Mouse (Mus musculus) hematopoietic multipotent progenitor cell, adult 10-12 weeks (in vitro differentiated cells): ENCODE measurements around the gene Tmem147. TPM values are rescaled to one million over a fixed set of nuclear protein-coding genes. Genes with fewer than 3 reads are reported as not detected.

Source experiments
- polyA plus RNA-seq: library from polyadenylated mRNA; stranded (reverse); fragments of >175 nt; gene quantifications from 2 replicates; pipeline ENCODE4 v1.2.3, GENCODE M21; 2012; ENCODE audit warnings: low replicate concordance

The Tmem147 gene
- polyA plus RNA-seq: 45.8 and 81.6 TPM in 2 replicates

DNA sequence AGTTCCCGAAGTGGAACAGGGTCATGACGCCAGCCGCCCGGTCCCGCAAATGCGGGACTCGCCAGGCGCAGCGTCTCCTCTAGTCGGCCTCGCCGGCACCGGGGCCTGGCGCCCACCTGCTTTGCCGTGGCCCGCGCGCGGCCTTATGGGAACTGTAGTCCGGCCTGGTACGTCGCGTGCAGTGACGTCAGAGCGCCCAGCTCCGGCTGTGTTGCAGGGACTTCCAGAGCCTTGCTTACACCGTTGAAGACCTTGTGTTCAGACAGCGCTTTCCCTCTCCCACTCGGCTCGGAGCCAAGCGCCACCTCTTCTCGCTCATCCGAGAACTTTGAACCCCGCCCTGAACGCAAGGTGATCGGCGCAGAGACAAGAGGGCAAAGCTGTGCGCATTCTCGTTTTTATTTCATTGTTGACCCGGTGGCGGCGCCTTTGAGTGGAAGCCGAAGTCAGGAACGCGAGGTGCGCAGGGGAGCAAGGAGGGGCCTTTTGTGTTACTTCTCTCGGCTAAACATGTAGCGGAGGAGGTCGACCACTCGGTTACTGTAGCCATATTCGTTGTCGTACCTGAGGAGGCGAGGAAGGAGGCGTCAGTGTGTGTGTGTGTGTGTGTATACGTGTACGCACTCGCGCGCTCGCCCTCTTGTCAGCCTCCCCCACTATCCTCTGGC, at the start of gene Tmem147:
Tmem147 (minus strand) TSS at position 145 of the 668 bp plus-strand sequence.

DNA sequence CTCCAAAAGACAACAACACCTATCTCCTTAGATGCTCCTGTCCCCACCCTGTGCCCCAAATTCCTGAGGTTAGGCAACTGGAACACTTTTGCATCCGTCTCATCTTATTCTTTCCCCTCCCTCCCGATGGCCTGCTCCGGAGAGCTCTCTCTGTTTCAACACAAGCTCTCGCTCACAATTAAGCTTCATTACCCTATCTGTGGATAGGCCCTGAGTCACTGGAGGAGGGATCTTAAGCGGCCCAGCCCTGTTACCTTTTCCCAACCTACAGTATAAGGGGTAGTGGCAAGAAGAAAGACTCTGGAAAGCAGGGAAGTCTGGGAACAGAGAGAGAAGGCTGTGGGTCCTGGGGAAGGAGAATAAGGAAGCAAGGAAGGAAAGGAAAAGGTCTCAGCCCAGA, 34.1 kb upstream of the Tmem147 start, which contains the start of gene Dmkn:
Dmkn (plus strand) TSS at position 301 of the 400 bp plus-strand sequence.

DNA sequence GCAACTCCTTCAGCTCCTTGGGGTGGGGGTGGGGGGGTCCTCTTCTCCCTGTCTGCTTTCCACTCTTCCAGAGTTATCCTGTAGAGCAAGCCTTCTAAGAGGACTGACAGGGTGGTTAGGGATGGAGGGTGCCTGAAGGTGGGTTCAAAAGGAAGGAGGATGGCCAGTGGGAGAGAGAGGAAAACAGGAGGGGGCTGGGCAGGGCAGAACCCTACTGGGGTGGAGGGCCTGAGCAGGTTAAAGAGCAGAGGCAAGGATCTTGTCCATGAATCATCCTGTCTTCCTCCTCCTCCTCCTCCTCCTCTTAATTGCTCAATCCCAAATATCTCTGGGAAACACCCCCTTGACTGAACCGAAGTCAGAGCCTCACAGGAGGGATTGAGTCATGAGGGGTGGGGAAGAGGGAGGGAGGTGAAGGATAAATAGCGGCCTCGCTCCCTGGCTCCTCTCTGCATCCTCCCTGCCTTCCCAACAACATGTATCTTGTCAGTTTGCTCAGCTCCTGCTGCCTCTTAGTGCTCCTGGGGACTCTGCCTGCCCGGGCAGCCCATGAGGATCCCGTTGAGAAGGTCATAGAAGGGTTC, 21.8 kb upstream of the Tmem147 start, which contains the start of gene Sbsn:
Sbsn (plus strand) TSS at position 386 of the 584 bp plus-strand sequence.

DNA sequence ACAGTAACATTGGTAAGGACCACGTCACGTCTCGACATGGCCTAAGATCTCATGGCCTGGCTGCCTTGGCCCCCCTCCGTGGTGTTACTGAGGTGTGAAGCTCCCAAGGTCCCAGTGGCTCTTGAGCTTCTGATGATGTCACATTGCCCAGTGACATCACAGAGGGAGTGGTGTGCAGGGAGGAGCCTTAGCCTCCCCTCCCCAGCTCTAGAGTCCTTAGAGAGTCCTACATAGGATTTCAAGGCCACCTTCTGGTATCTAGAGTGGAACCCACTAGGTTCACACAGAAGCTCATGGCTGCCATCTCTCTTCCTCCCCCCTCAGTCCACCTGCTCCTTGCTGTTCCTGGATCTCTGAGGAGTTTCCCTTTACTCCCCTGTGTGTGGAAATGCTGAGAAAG, 14.3 kb upstream of the Tmem147 start, which contains the start of gene Gapdhs:
Gapdhs (minus strand) TSS at position 65 of the 400 bp plus-strand sequence.

DNA sequence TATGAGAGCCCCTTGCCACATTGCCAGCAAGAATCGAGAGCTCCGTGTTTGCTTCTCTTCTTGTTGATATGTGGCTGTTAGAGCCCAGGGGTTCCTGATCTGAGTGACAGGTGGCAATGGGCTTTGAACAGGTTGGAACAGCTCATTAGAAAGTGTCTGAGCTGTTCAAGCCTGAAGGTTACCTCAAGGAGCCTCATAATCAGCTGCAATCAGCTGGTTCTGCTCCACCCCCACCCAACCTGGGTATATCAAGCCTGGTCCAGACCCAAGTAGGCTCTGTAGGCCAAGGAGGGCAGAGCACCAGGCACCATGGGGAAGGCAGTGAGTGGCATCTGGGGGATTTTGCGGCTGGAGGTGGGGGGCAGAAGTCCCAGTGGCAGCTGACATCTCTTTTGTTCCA, 17.4 kb downstream of the Tmem147 start, which contains the start of gene Atp4a:
Atp4a (plus strand) TSS at position 268 of the 400 bp plus-strand sequence.

DNA sequence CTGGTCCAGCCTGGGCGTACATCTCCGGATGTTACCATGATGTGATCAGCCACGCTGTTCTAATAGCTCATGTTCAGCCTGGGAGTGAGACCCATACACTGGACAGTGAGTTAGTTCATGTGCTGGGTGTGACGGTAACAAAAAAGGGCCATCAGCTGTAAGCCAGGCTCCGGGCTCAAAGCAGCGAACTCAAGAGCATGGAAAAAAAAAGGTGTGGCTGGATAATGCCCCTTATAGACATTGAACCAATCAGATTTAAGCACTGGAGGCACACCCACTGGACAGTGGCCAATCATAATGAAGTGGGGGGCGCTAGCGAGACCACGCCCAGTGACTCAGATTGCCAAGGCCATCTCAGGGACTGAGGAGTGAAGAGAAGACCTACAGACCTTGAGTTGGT, 30.8 kb downstream of the Tmem147 start, which contains the start of gene 2200002J24Rik:
2200002J24Rik (plus strand) TSS at position 338 of the 400 bp plus-strand sequence.

Other genes with a start within 250 kb of the Tmem147 start
- not detected in 2 replicates for gene Prodh2, start 235.9 kb downstream of the Tmem147 start, polyA plus RNA-seq
- 24.7 and 45.7 TPM in 2 replicates for gene Arhgap33, start 194.5 kb downstream of the Tmem147 start, polyA plus RNA-seq
- 6.3 and 7.9 TPM in 2 replicates for gene Hspb6, start 177.4 kb downstream of the Tmem147 start, polyA plus RNA-seq
- gene Proser3, start 177.2 kb downstream of the Tmem147 start, polyA plus RNA-seq: 15.7 and 16.7 TPM in 2 replicates
- gene Lin37, start 169.7 kb downstream of the Tmem147 start, polyA plus RNA-seq: 80.4 and 94.2 TPM in 2 replicates
- 29.9 and 73.5 TPM in 2 replicates for gene U2af1l4, start 166.2 kb downstream of the Tmem147 start, polyA plus RNA-seq
- gene Gm49396, start 166.2 kb downstream of the Tmem147 start, polyA plus RNA-seq: 4.2 and 4.6 TPM in 2 replicates
- gene Psenen, start 165.9 kb downstream of the Tmem147 start, polyA plus RNA-seq: 47.7 and 71.1 TPM in 2 replicates
- gene Igflr1, start 164.1 kb downstream of the Tmem147 start, polyA plus RNA-seq: 14.3 and 26.5 TPM in 2 replicates
- gene Kmt2b, start 140.8 kb downstream of the Tmem147 start, polyA plus RNA-seq: 105 and 177 TPM in 2 replicates
- 30.3 and 64.8 TPM in 2 replicates for gene Zbtb32, start 130.6 kb downstream of the Tmem147 start, polyA plus RNA-seq
- 0.25 and 0.83 TPM in 2 replicates for gene Upk1a, start 116.7 kb downstream of the Tmem147 start, polyA plus RNA-seq
- 31.5 and 104 TPM in 2 replicates for gene Cox6b1, start 103.4 kb downstream of the Tmem147 start, polyA plus RNA-seq
- not detected in 2 replicates for gene Etv2, start 93.7 kb downstream of the Tmem147 start, polyA plus RNA-seq
- 174 and 373 TPM in 2 replicates for gene Rbm42, start 79.2 kb downstream of the Tmem147 start, polyA plus RNA-seq
- gene Haus5, start 64.5 kb downstream of the Tmem147 start, polyA plus RNA-seq: 4.2 and 16.9 TPM in 2 replicates
- gene Pmis2, start 57.9 kb downstream of the Tmem147 start, polyA plus RNA-seq: not detected in 2 replicates
- not detected in 2 replicates for gene 2200002J24Rik, start 30.6 kb downstream of the Tmem147 start, polyA plus RNA-seq
- gene Atp4a, start 17.3 kb downstream of the Tmem147 start, polyA plus RNA-seq: 0.21 and 0.42 TPM in 2 replicates
- gene Gapdhs, start 14.1 kb upstream of the Tmem147 start, polyA plus RNA-seq: 0.08 TPM in 1 of 2 replicates, not detected in the other
- 0.57 and 0.62 TPM in 2 replicates for gene Sbsn, start 21.9 kb upstream of the Tmem147 start, polyA plus RNA-seq
- gene Dmkn, start 34.2 kb upstream of the Tmem147 start, polyA plus RNA-seq: not detected in 2 replicates
- gene Krtdap, start 58.4 kb upstream of the Tmem147 start, polyA plus RNA-seq: not detected in 2 replicates
- gene Ffar2, start 94.2 kb upstream of the Tmem147 start, polyA plus RNA-seq: 14.6 and 29.3 TPM in 2 replicates
- 0.22 and 0.35 TPM in 2 replicates for gene Ffar3, start 126.6 kb upstream of the Tmem147 start, polyA plus RNA-seq
- gene Ffar1, start 132.0 kb upstream of the Tmem147 start, polyA plus RNA-seq: 15.4 and 23.8 TPM in 2 replicates
- 64.8 and 456 TPM in 2 replicates for gene Cd22, start 150.8 kb upstream of the Tmem147 start, polyA plus RNA-seq
- 2.7 and 3.1 TPM in 2 replicates for gene Mag, start 185.3 kb upstream of the Tmem147 start, polyA plus RNA-seq
- not detected in 2 replicates for gene Hamp2, start 195.1 kb upstream of the Tmem147 start, polyA plus RNA-seq
- not detected in 2 replicates for gene Hamp, start 214.5 kb upstream of the Tmem147 start, polyA plus RNA-seq
- gene Usf2, start 227.3 kb upstream of the Tmem147 start, polyA plus RNA-seq: 151 and 188 TPM in 2 replicates
- 4.8 and 9.2 TPM in 2 replicates for gene Lsr, start 243.9 kb upstream of the Tmem147 start, polyA plus RNA-seq
- 0.07 and 0.18 TPM in 2 replicates for gene Fam187b, start 244.2 kb upstream of the Tmem147 start, polyA plus RNA-seq